Mouse (Mus musculus) CH12.LX (cell line): ENCODE data around the gene Fgfr4.

ENCODE experiments used
- CTCF ChIP-seq, 2 experiments: IDR thresholded peaks in 1 of 2; conservative IDR thresholded peaks in 1 of 2; 2 replicates each; pipeline ENCODE4 v1.5.1; 2011 to 2012; ENCODE audit warnings: low read depth in 2 of 2, low read length in 2 of 2, improper control_type of control experiment in 1 of 2, inconsistent platforms in 1 of 2, mild to moderate bottlenecking in 1 of 2, moderate library complexity in 1 of 2
- EP300 ChIP-seq: IDR thresholded peaks from 2 replicates; pipeline ENCODE4 v1.6.1; 2011; ENCODE audit warnings: low read length, improper control_type of control experiment
- JUN ChIP-seq: IDR thresholded peaks from 2 replicates; pipeline ENCODE4 v1.6.1; 2011; ENCODE audit warnings: low read depth, mild to moderate bottlenecking, low read length, improper control_type of control experiment, moderate library complexity; ENCODE audit not compliant: insufficient read depth
- POLR2A ChIP-seq: IDR thresholded peaks from 2 replicates; pipeline ENCODE4 v1.6.1; 2011; ENCODE audit warnings: low read depth, mild to moderate bottlenecking, improper control_type of control experiment, low read length
- USF2 ChIP-seq: conservative IDR thresholded peaks from 2 replicates; pipeline ENCODE4 v1.6.1; 2011; ENCODE audit warnings: low read depth, low read length, improper control_type of control experiment

DNA sequence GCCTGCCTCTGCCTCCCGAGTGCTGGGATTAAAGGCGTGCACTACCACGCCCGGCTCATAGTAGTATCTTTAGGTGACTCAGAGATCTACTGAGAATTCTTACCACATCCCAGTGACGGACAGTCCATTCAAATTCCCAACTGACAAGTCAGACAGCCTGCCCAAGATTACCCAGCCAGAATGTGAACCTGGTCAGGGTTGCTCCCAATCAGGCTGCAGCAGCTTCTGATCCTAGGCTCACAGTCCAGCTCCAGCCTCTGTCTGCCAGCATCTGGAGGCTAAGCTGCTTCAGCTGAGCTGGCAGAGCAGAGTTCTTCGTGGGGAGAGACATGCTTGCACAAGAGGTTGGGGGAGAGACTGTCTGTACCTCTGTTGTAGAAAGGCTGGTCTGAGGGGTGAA, 30.9 kb downstream of the Fgfr4 start:
- TF ChIP-seq USF2 = no peak
- no peak for TF ChIP-seq CTCF (conservative IDR thresholded peaks at IDR 0.05 in 1 of 2, IDR thresholded peaks at IDR 0.05 in 1 of 2; ENCODE audit: low read depth in 2 of 2, low read length in 2 of 2)
- no peak for TF ChIP-seq EP300
- TF ChIP-seq JUN = no peak
- TF ChIP-seq POLR2A = no peak
